Mouse (Mus musculus) brain, embryonic 14.5 days (tissue): ENCODE measurements around the gene Cntnap5c. TPM values are rescaled to one million over a fixed set of nuclear protein-coding genes. Genes with fewer than 3 reads are reported as not detected.
A peak's percentile ranks its signal among the peaks of the same experiment; 100 is the strongest.

ENCODE experiments used
- DNase-seq: peaks from one replicate; pipeline ENCODE4 v3.0.0-alpha.2; 2011; ENCODE audit warnings: low read depth
- CTCF ChIP-seq: fragments of 200-500 bp; IDR thresholded peaks from 2 replicates; pipeline ENCODE4 v1.5.1; 2012; ENCODE audit warnings: inconsistent platforms, mild to moderate bottlenecking, moderate library complexity, borderline replicate concordance; ENCODE audit not compliant: insufficient read depth, insufficient read length; ENCODE audit errors: extremely low read depth
- POLR2A ChIP-seq: fragments of 200-500 bp; IDR thresholded peaks from 2 replicates; pipeline ENCODE4 v1.6.1; 2012; ENCODE audit warnings: mild to moderate bottlenecking, inconsistent platforms, borderline replicate concordance; ENCODE audit not compliant: poor library complexity, insufficient read depth, insufficient read length, severe bottlenecking; ENCODE audit errors: extremely low read depth
- polyA plus RNA-seq: library from polyadenylated mRNA; depleted of rRNA; stranded (reverse); fragments of >200 nt; gene quantifications from 2 replicates; pipeline ENCODE4 v1.2.3, GENCODE M21; 2012; rRNA removed

Cntnap5c gene
- polyA plus RNA-seq, 1 experiment: 2.0 TPM

GRCm38 (mm10) chr17:58363582-58364267 lies 594.4 kb downstream of the Cntnap5c start:
- TF ChIP-seq POLR2A (no peak), CTCF (no peak)
- peak; percentile 13 for DNase-seq

GRCm38 (mm10) chr17:58370089-58370488 lies 600.7 kb downstream of the Cntnap5c start:
- DNase-seq: no peak
- TF ChIP-seq CTCF: no peak
- no peak for TF ChIP-seq POLR2A

GRCm38 (mm10) chr17:58407769-58408168 lies 638.4 kb downstream of the Cntnap5c start:
- DNase-seq: no peak
- TF ChIP-seq POLR2A (no peak), CTCF (no peak)

- no peak for TF ChIP-seq CTCF
- TF ChIP-seq POLR2A: no peak
- DNase-seq: no peak
These were observed 639.4 kb downstream of the Cntnap5c start for GRCm38 (mm10) chr17:58408756-58409155.

- TF ChIP-seq POLR2A (no peak), CTCF (no peak)
- peak; percentile 55 for DNase-seq
These were observed 668.1 kb downstream of the Cntnap5c start for GRCm38 (mm10) chr17:58437443-58437842.

Other genes starting within 250 kb of the Cntnap5c start
- gene Vmn2r120, start 224.1 kb upstream of the Cntnap5c start, polyA plus RNA-seq: not detected in 2 replicates
- gene Gm21834, start 27.4 kb upstream of the Cntnap5c start, polyA plus RNA-seq: not detected in 2 replicates